Mouse (Mus musculus): Measurements from ENCODE around the gene Mettl27.

DNA sequence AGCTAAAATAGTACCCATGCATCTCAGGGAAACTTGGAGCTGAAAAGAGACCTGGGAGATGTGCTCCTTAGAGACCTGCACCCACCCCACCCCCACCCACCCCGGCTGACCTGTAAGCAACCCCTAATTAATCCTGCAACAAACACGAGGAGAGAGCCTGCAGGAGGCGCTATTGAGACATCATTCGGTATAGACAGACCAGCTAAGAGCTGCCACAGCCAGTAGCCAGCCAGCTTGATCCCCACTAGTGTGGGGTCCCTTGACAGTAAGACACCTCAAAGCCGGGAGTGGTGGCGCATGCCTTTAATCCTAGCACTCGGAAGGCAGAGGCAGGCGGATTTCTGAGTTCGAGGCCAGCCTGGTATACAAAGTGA is 722 bp downstream of the Mettl27 start:
- TF ChIP-seq CTCF (IDR thresholded peaks at IDR 0.05; ENCODE audit: borderline replicate concordance, control insufficient read depth, extremely low read depth, insufficient read depth, low read length, poor library complexity), result no peak; the same call in 1 of the 2 replicates
- TF ChIP-seq POLR2A (IDR thresholded peaks at IDR 0.05; ENCODE audit: control insufficient read depth, extremely low read depth, insufficient read depth, low read length, poor library complexity), result no peak
